Mouse (Mus musculus) kidney, embryonic 16.5 days (tissue): ENCODE results near the gene Mcfd2. TPM values are rescaled to one million over a fixed set of nuclear protein-coding genes. Genes with fewer than 3 reads are reported as not detected.

Experiments used
- ATAC-seq: fragments of 200-750 bp; cut with Nextera tagmentation; 2 replicates; pipeline ENCODE4 v1.8.0; 2017; ENCODE audit warnings: moderate TSS enrichment; ENCODE audit not compliant: low FRiP score, low TSS enrichment
- H3K27ac ChIP-seq: fragments of 300-500 bp; sonication (generic); 2 replicates; pipeline ENCODE4 v1.5.1; 2014; ENCODE audit warnings: low read length
- H3K27me3 ChIP-seq: fragments of 300-500 bp; sonication (generic); 2 replicates; pipeline ENCODE4 v1.6.1; 2014; ENCODE audit warnings: low read length, control low read depth, mixed read lengths; ENCODE audit not compliant: insufficient read depth
- H3K36me3 ChIP-seq: fragments of 300-500 bp; sonication (generic); 2 replicates; pipeline ENCODE4 v1.6.1; 2014; ENCODE audit warnings: low read length, control low read depth, mixed read lengths; ENCODE audit not compliant: insufficient read depth
- H3K4me1 ChIP-seq: fragments of 300-500 bp; sonication (generic); 2 replicates; pipeline ENCODE4 v1.6.1; 2014; ENCODE audit warnings: low read length, control low read depth, mixed read lengths; ENCODE audit not compliant: insufficient read depth
- H3K4me2 ChIP-seq: fragments of 300-500 bp; sonication (generic); replicated peaks from 2 replicates; pipeline ENCODE4 v1.6.1; 2014; ENCODE audit warnings: low read depth, low read length
- H3K4me3 ChIP-seq: fragments of 300-500 bp; sonication (generic); 2 replicates; pipeline ENCODE4 v1.5.1; 2014; ENCODE audit warnings: mild to moderate bottlenecking, low read length
- H3K9ac ChIP-seq: fragments of 300-500 bp; sonication (generic); replicated peaks from 2 replicates; pipeline ENCODE4 v1.6.1; 2014; ENCODE audit warnings: low read length
- H3K9me3 ChIP-seq: fragments of 300-500 bp; sonication (generic); 2 replicates; pipeline ENCODE4 v1.6.1; 2016; ENCODE audit warnings: low read length, control low read depth
- whole genome bisulfite sequencing: fragments of 180-500 bp; shearing (Covaris S2); extraction: QIAGEN DNeasy Blood & Tissue Kit; methylation state at CpG from one replicate; pipeline ENCODE4 v1.1.7; 2014; 5-methylcytosine and 5-hydroxymethylcytosine counted together
- polyA plus RNA-seq: library from polyadenylated mRNA; unstranded; fragments of >200 nt; fragmentation: Nextera tagmentation; extraction: Ambion mirVana; gene quantifications from 2 replicates; pipeline ENCODE4 v1.2.1, GENCODE M21; 2015

Mcfd2 gene
- polyA plus RNA-seq, 1 experiment from 2014 or later, result 151 TPM

GRCm38 (mm10) chr17:87291037-87291436 is 25.3 kb upstream of the Mcfd2 start:
- no peak overlapping the region for H3K4me2 ChIP-seq
- H3K9ac ChIP-seq, result no peak overlapping the region
- peaks cover 7% of the 10 kb centered on the region; the same call in 1 of the 2 replicates for H3K4me1 ChIP-seq
- H3K36me3 ChIP-seq, result no peaks in the 10 kb centered on the region; the same call in 1 of the 2 replicates
- H3K27ac ChIP-seq, result no peak overlapping the region
- no peak for ATAC-seq
- 70% methylated on average over 7 of the region's 7 CpGs for WGBS
- H3K9me3 ChIP-seq, result no peaks in the 10 kb centered on the region
- H3K27me3 ChIP-seq, result no peaks in the 10 kb centered on the region
- H3K4me3 ChIP-seq, result no peak overlapping the region

- Histone ChIP-seq H3K27me3 (peaks cover 7% of the 10 kb centered on the region; the same call in 1 of the 2 replicates), H3K4me2 (no peak overlapping the region), H3K9me3 (no peaks in the 10 kb centered on the region), H3K27ac (no peak overlapping the region), H3K4me3 (no peak overlapping the region), H3K36me3 (no peaks in the 10 kb centered on the region; the same call in 1 of the 2 replicates), H3K9ac (no peak overlapping the region), H3K4me1 (peaks cover 10% of the 10 kb centered on the region; the same call in 1 of the 2 replicates)
- no peak; the same call in 1 of the 2 replicates for ATAC-seq
- WGBS, result 64% methylated on average over 5 of the region's 5 CpGs
These were observed 23.6 kb upstream of the Mcfd2 start for GRCm38 (mm10) chr17:87289367-87289766.

GRCm38 (mm10) chr17:87288131-87288530 is 22.4 kb upstream of the Mcfd2 start:
- WGBS, result 43% methylated on average over 12 of the region's 12 CpGs
- peaks cover 18% of the 10 kb centered on the region; the same call in 1 of the 2 replicates for H3K4me1 ChIP-seq
- no peaks in the 10 kb centered on the region for H3K9me3 ChIP-seq
- 0 out of 2 replicates have a peak overlapping the region, but pooled peaks have one; percentile 20 for H3K27ac ChIP-seq
- H3K9ac ChIP-seq, result no peak overlapping the region
- no peak overlapping the region for H3K4me3 ChIP-seq
- ATAC-seq, result 0 out of 2 replicates have a peak, but pooled peaks have one; percentile 28
- no peaks in the 10 kb centered on the region; the same call in 1 of the 2 replicates for H3K36me3 ChIP-seq
- H3K4me2 ChIP-seq, result no peak overlapping the region
- H3K27me3 ChIP-seq, result peaks cover 14% of the 10 kb centered on the region; the same call in 1 of the 2 replicates

- Histone ChIP-seq H3K4me2 (no peak overlapping the region), H3K9ac (no peak overlapping the region), H3K27ac (peak overlapping the region; percentile 11), H3K4me3 (no peak overlapping the region), H3K36me3 (no peaks in the 10 kb centered on the region), H3K27me3 (peaks cover 14% of the 10 kb centered on the region; the same call in 1 of the 2 replicates), H3K9me3 (no peaks in the 10 kb centered on the region), H3K4me1 (peaks cover 18% of the 10 kb centered on the region; the same call in 1 of the 2 replicates)
- 74% methylated on average over 8 of the region's 8 CpGs for WGBS
- ATAC-seq, result no peak
These were observed 21.6 kb upstream of the Mcfd2 start for GRCm38 (mm10) chr17:87287197-87287777.

- no peak for ATAC-seq
- 68% methylated on average over 8 of the region's 8 CpGs for WGBS
- H3K4me2 ChIP-seq, result no peak overlapping the region
- H3K4me1 ChIP-seq, result peaks cover 20% of the 10 kb centered on the region
- peaks cover 14% of the 10 kb centered on the region; the same call in 1 of the 2 replicates for H3K27me3 ChIP-seq
- H3K9ac ChIP-seq, result no peak overlapping the region
- no peak overlapping the region for H3K4me3 ChIP-seq
- H3K9me3 ChIP-seq, result no peaks in the 10 kb centered on the region
- H3K27ac ChIP-seq, result peak overlapping the region; percentile 11
- no peaks in the 10 kb centered on the region for H3K36me3 ChIP-seq
These were observed 20.9 kb upstream of the Mcfd2 start for GRCm38 (mm10) chr17:87286481-87287143.

GRCm38 (mm10) chr17:87285731-87286465 is 20.2 kb upstream of the Mcfd2 start:
- WGBS, result 56% methylated on average over 23 of the region's 23 CpGs
- Histone ChIP-seq H3K27me3 (peaks cover 14% of the 10 kb centered on the region; the same call in 1 of the 2 replicates), H3K9ac (no peak overlapping the region), H3K9me3 (no peaks in the 10 kb centered on the region), H3K4me3 (no peak overlapping the region), H3K4me2 (no peak overlapping the region), H3K27ac (no peak overlapping the region), H3K4me1 (peaks cover 25% of the 10 kb centered on the region), H3K36me3 (no peaks in the 10 kb centered on the region)
- ATAC-seq, result no peak

GRCm38 (mm10) chr17:87284482-87285040 is 18.8 kb upstream of the Mcfd2 start:
- H3K4me1 ChIP-seq, result peaks cover 25% of the 10 kb centered on the region
- ATAC-seq, result no peak
- H3K27me3 ChIP-seq, result peaks cover 14% of the 10 kb centered on the region; the same call in 1 of the 2 replicates
- peak overlapping the region; percentile 98 for H3K4me2 ChIP-seq
- WGBS, result 68% methylated on average over 7 of the region's 7 CpGs
- H3K27ac ChIP-seq, result no peak overlapping the region
- H3K9ac ChIP-seq, result no peak overlapping the region
- H3K36me3 ChIP-seq, result no peaks in the 10 kb centered on the region
- no peak overlapping the region for H3K4me3 ChIP-seq
- H3K9me3 ChIP-seq, result no peaks in the 10 kb centered on the region

- 10% methylated on average over 21 of the region's 21 CpGs for WGBS
- Histone ChIP-seq H3K4me3 (peak overlapping the region; percentile 79), H3K27me3 (peaks cover 14% of the 10 kb centered on the region; the same call in 1 of the 2 replicates), H3K4me1 (peaks cover 25% of the 10 kb centered on the region), H3K27ac (no peak overlapping the region), H3K9ac (peak overlapping the region; percentile 89), H3K36me3 (no peaks in the 10 kb centered on the region), H3K4me2 (peak overlapping the region; percentile 98), H3K9me3 (no peaks in the 10 kb centered on the region)
- ATAC-seq, result no peak
These were observed 18.2 kb upstream of the Mcfd2 start for GRCm38 (mm10) chr17:87283755-87284481.
